Mouse (Mus musculus) embryonic fibroblast, embryonic 13.5 days (primary cell): ENCODE measurements at regions not wholly inside any gene's neighbourhood (a gene's known extent, or its start where the extent isn't known, plus 50 kb on each side); places are given as distances from the start of the nearest gene placed in this dataset.

Source experiments
- CTCF ChIP-seq: IDR thresholded peaks from 2 replicates; pipeline ENCODE4 v1.5.1; 2011; ENCODE audit warnings: mild to moderate bottlenecking, control low read depth, low read length, moderate library complexity, borderline replicate concordance; ENCODE audit not compliant: insufficient read depth
- POLR2A ChIP-seq: IDR thresholded peaks from 2 replicates; pipeline ENCODE4 v1.6.1; 2011; ENCODE audit warnings: low read depth, mild to moderate bottlenecking, control low read depth, low read length, moderate library complexity

DNA sequence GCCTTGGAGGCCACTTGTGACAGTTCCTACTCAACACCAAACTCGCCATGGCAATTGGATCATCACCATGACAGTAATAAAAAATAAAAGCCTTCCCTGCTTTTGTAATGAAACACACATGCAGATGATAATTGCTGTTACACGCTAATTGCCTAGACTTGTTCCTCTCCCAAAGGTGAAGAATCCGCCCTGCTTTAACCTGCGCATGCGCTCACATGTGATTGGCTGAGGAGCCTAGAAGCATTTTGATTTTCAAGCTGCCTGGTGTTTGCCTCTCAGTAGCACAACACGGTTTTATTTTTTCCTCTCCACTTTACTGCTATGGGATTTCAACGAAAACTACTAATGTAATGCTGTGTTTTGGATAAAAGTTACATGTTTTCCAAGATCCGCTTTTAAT lies 128.0 kb upstream of the Nebl start:
- no peak for TF ChIP-seq CTCF
- TF ChIP-seq POLR2A = no peak
